Mouse (Mus musculus): Measurements from ENCODE around the gene Mdfi. TPM values are rescaled to one million over a fixed set of nuclear protein-coding genes. Genes with fewer than 3 reads are reported as not detected.
"Not testable (repeated sequence)": the region's sequence is repeated elsewhere in the genome, so short reads cannot be mapped to it uniquely, and the experiment has no call there.

Gene Mdfi
- polyA plus RNA-seq, 1 experiment from 2014 or later, result 30.6 TPM

- no peaks in the 10 kb centered on the region for H3K9me3 ChIP-seq
- H3K4me1 ChIP-seq (replicated peaks), result peaks cover 48% of the 10 kb centered on the region
- H3K27me3 ChIP-seq (ENCODE audit: insufficient read depth, poor library complexity, severe bottlenecking), result no peaks in the 10 kb centered on the region; the same call in 1 of the 2 replicates
- H3K36me3 ChIP-seq, result peaks cover 27% of the 10 kb centered on the region
- peak; percentile 53 for DNase-seq (ENCODE audit: low spot score)
- no peak overlapping the region for H3K4me3 ChIP-seq
- peak overlapping the region; percentile 76 for H3K27ac ChIP-seq
- 29% methylated on average over 11 of the region's 11 CpGs for WGBS
Measured at GRCm38 (mm10) chr17:47863437-47863836, 28.9 kb upstream of the Mdfi start.

GRCm38 (mm10) chr17:47863023-47863422 lies 28.5 kb upstream of the Mdfi start:
- peak overlapping the region; percentile 76 for H3K27ac ChIP-seq
- DNase-seq (ENCODE audit: low spot score), result no peak
- H3K9me3 ChIP-seq, result no peaks in the 10 kb centered on the region
- H3K36me3 ChIP-seq, result peaks cover 23% of the 10 kb centered on the region
- 64% methylated on average over 4 of the region's 4 CpGs for WGBS
- H3K27me3 ChIP-seq (ENCODE audit: insufficient read depth, poor library complexity, severe bottlenecking), result no peaks in the 10 kb centered on the region; the same call in 1 of the 2 replicates
- no peak overlapping the region for H3K4me3 ChIP-seq
- peaks cover 43% of the 10 kb centered on the region for H3K4me1 ChIP-seq (replicated peaks)

GRCm38 (mm10) chr17:47855544-47855943 lies 21.1 kb upstream of the Mdfi start:
- no peak overlapping the region for H3K27ac ChIP-seq
- H3K27me3 ChIP-seq (ENCODE audit: insufficient read depth, poor library complexity, severe bottlenecking), result peaks cover 22% of the 10 kb centered on the region
- peaks cover 6% of the 10 kb centered on the region; the same call in 1 of the 2 replicates for H3K9me3 ChIP-seq
- H3K4me3 ChIP-seq, result no peak overlapping the region
- DNase-seq (ENCODE audit: low spot score), result no peak
- WGBS, result 78% methylated on average over 4 of the region's 4 CpGs
- peaks cover 21% of the 10 kb centered on the region for H3K4me1 ChIP-seq (replicated peaks)
- H3K36me3 ChIP-seq, result no peaks in the 10 kb centered on the region

GRCm38 (mm10) chr17:47854908-47855307 lies 20.4 kb upstream of the Mdfi start:
- Histone ChIP-seq H3K27me3 (ENCODE audit: insufficient read depth, poor library complexity, severe bottlenecking) (peaks cover 22% of the 10 kb centered on the region), H3K4me3 (no peak overlapping the region), H3K9me3 (peaks cover 6% of the 10 kb centered on the region; the same call in 1 of the 2 replicates), H3K36me3 (no peaks in the 10 kb centered on the region), H3K4me1 (replicated peaks) (peaks cover 18% of the 10 kb centered on the region), H3K27ac (no peak overlapping the region)
- DNase-seq (ENCODE audit: low spot score), result no peak
- 82% methylated on average over 8 of the region's 8 CpGs for WGBS

- no peak for DNase-seq (ENCODE audit: low spot score)
Measured at GRCm38 (mm10) chr17:47853760-47854159, 19.3 kb upstream of the Mdfi start.

GRCm38 (mm10) chr17:47853336-47853735 lies 18.8 kb upstream of the Mdfi start:
- Histone ChIP-seq H3K27ac (no peak overlapping the region), H3K4me1 (replicated peaks) (peaks cover 18% of the 10 kb centered on the region), H3K36me3 (no peaks in the 10 kb centered on the region), H3K9me3 (peaks cover 6% of the 10 kb centered on the region; the same call in 1 of the 2 replicates), H3K4me3 (no peak overlapping the region), H3K27me3 (ENCODE audit: insufficient read depth, poor library complexity, severe bottlenecking) (peaks cover 22% of the 10 kb centered on the region)
- DNase-seq (ENCODE audit: low spot score), result no peak
- WGBS, result 94% methylated on average over 3 of the region's 4 CpGs

More at GRCm38 (mm10) chr17:47853760-47854159, 19.3 kb upstream of the Mdfi start:
- no peak overlapping the region for H3K27ac ChIP-seq
- WGBS, result 91% methylated on average over 4 of the region's 4 CpGs
- H3K27me3 ChIP-seq (ENCODE audit: insufficient read depth, poor library complexity, severe bottlenecking), result peaks cover 22% of the 10 kb centered on the region
- H3K4me3 ChIP-seq, result no peak overlapping the region
- H3K4me1 ChIP-seq (replicated peaks), result peaks cover 18% of the 10 kb centered on the region
- H3K9me3 ChIP-seq, result peaks cover 6% of the 10 kb centered on the region; the same call in 1 of the 2 replicates
- no peaks in the 10 kb centered on the region for H3K36me3 ChIP-seq

GRCm38 (mm10) chr17:47851798-47852360 lies 17.4 kb upstream of the Mdfi start:
- H3K27ac ChIP-seq, result not testable (repeated sequence)

GRCm38 (mm10) chr17:47850639-47851314 lies 16.3 kb upstream of the Mdfi start:
- no peak for DNase-seq (ENCODE audit: low spot score)
- H3K27ac ChIP-seq, result no peak overlapping the region
- 86% methylated on average over 7 of the region's 7 CpGs for WGBS

More at GRCm38 (mm10) chr17:47851798-47852360, 17.4 kb upstream of the Mdfi start:
- WGBS, result 17% methylated on average over 22 of the region's 22 CpGs
- peaks cover 22% of the 10 kb centered on the region for H3K27me3 ChIP-seq (ENCODE audit: insufficient read depth, poor library complexity, severe bottlenecking)
- H3K4me3 ChIP-seq, result peak overlapping the region; percentile 35
- DNase-seq (ENCODE audit: low spot score); H3K36me3 ChIP-seq; H3K9me3 ChIP-seq: not testable (repeated sequence)
- H3K4me1 ChIP-seq (replicated peaks), result peaks cover 15% of the 10 kb centered on the region

GRCm38 (mm10) chr17:47850035-47850434 lies 15.5 kb upstream of the Mdfi start:
- peaks cover 15% of the 10 kb centered on the region for H3K4me1 ChIP-seq (replicated peaks)
- H3K4me3 ChIP-seq, result no peak overlapping the region
- peaks cover 4% of the 10 kb centered on the region; the same call in 1 of the 2 replicates for H3K9me3 ChIP-seq
- peaks cover 22% of the 10 kb centered on the region for H3K27me3 ChIP-seq (ENCODE audit: insufficient read depth, poor library complexity, severe bottlenecking)
- 83% methylated on average over 3 of the region's 3 CpGs for WGBS
- no peak overlapping the region for H3K27ac ChIP-seq
- no peaks in the 10 kb centered on the region for H3K36me3 ChIP-seq
- no peak for DNase-seq (ENCODE audit: low spot score)

More at GRCm38 (mm10) chr17:47850639-47851314, 16.3 kb upstream of the Mdfi start:
- peaks cover 7% of the 10 kb centered on the region; the same call in 1 of the 2 replicates for H3K9me3 ChIP-seq
- peaks cover 15% of the 10 kb centered on the region for H3K4me1 ChIP-seq (replicated peaks)
- peaks cover 22% of the 10 kb centered on the region for H3K27me3 ChIP-seq (ENCODE audit: insufficient read depth, poor library complexity, severe bottlenecking)
- no peak overlapping the region for H3K4me3 ChIP-seq
- no peaks in the 10 kb centered on the region for H3K36me3 ChIP-seq

- H3K36me3 ChIP-seq, result no peaks in the 10 kb centered on the region
- WGBS, result 87% methylated on average over 6 of the region's 6 CpGs
Measured at GRCm38 (mm10) chr17:47847985-47848384, 13.5 kb upstream of the Mdfi start.

GRCm38 (mm10) chr17:47845609-47846008 lies 11.1 kb upstream of the Mdfi start:
- Histone ChIP-seq H3K4me1 (replicated peaks) (peaks cover 6% of the 10 kb centered on the region; the same call in 1 of the 2 replicates), H3K27ac (no peak overlapping the region), H3K4me3 (no peak overlapping the region), H3K27me3 (ENCODE audit: insufficient read depth, poor library complexity, severe bottlenecking) (no peaks in the 10 kb centered on the region), H3K9me3 (peaks cover 10% of the 10 kb centered on the region), H3K36me3 (no peaks in the 10 kb centered on the region)
- no peak for DNase-seq (ENCODE audit: low spot score)
- 81% methylated on average over 11 of the region's 11 CpGs for WGBS

More at GRCm38 (mm10) chr17:47847985-47848384, 13.5 kb upstream of the Mdfi start:
- Histone ChIP-seq H3K9me3 (peaks cover 10% of the 10 kb centered on the region), H3K27ac (no peak overlapping the region), H3K4me3 (no peak overlapping the region), H3K27me3 (ENCODE audit: insufficient read depth, poor library complexity, severe bottlenecking) (peaks cover 22% of the 10 kb centered on the region), H3K4me1 (replicated peaks) (peaks cover 10% of the 10 kb centered on the region)
- DNase-seq (ENCODE audit: low spot score), result no peak

GRCm38 (mm10) chr17:47843465-47843864 lies 9.0 kb upstream of the Mdfi start:
- peaks cover 6% of the 10 kb centered on the region; the same call in 1 of the 2 replicates for H3K4me1 ChIP-seq (replicated peaks)
- H3K9me3 ChIP-seq, result peaks cover 10% of the 10 kb centered on the region
- no peak overlapping the region for H3K4me3 ChIP-seq
- H3K27me3 ChIP-seq (ENCODE audit: insufficient read depth, poor library complexity, severe bottlenecking), result 0 out of 2 replicates have a peak, but pooled peaks cover 1% of the 10 kb centered on the region
- 90% methylated on average over 3 of the region's 3 CpGs for WGBS
- no peak for DNase-seq (ENCODE audit: low spot score)
- H3K36me3 ChIP-seq, result no peaks in the 10 kb centered on the region
- no peak overlapping the region for H3K27ac ChIP-seq
